Mouse (Mus musculus) neural tube, embryonic 15.5 days (tissue): ENCODE data around the gene Ube2g2. TPM values are rescaled to one million over a fixed set of nuclear protein-coding genes. Genes with fewer than 3 reads are reported as not detected.

ENCODE experiments used
- ATAC-seq: fragments of 200-750 bp; cut with Nextera tagmentation; 2 replicates; pipeline ENCODE4 v1.8.0; 2017; ENCODE audit warnings: mild to moderate bottlenecking, moderate TSS enrichment, moderate library complexity; ENCODE audit not compliant: low FRiP score
- H3K27ac ChIP-seq: fragments of 300-500 bp; sonication (generic); replicated peaks from 2 replicates; pipeline ENCODE4 v1.5.1; 2015; ENCODE audit warnings: mild to moderate bottlenecking, inconsistent platforms
- H3K27me3 ChIP-seq: fragments of 300-500 bp; sonication (generic); replicated peaks from 2 replicates; pipeline ENCODE4 v1.6.1; 2015; ENCODE audit warnings: inconsistent platforms
- H3K36me3 ChIP-seq: fragments of 300-500 bp; sonication (generic); 2 replicates; pipeline ENCODE4 v1.6.1; 2015; ENCODE audit warnings: inconsistent platforms
- H3K4me1 ChIP-seq: fragments of 300-500 bp; sonication (generic); 2 replicates; pipeline ENCODE4 v1.6.1; 2015; ENCODE audit warnings: inconsistent platforms
- H3K4me2 ChIP-seq: fragments of 300-500 bp; sonication (generic); 2 replicates; pipeline ENCODE4 v1.6.1; 2015; ENCODE audit warnings: inconsistent platforms, mild to moderate bottlenecking, moderate library complexity
- H3K4me3 ChIP-seq: fragments of 300-500 bp; sonication (generic); replicated peaks from 2 replicates; pipeline ENCODE4 v1.5.1; 2015; ENCODE audit warnings: mild to moderate bottlenecking, inconsistent platforms
- H3K9ac ChIP-seq: fragments of 300-500 bp; sonication (generic); replicated peaks from 2 replicates; pipeline ENCODE4 v1.6.1; 2015; ENCODE audit warnings: mild to moderate bottlenecking, inconsistent platforms
- H3K9me3 ChIP-seq: fragments of 300-500 bp; sonication (generic); replicated peaks from 2 replicates; pipeline ENCODE4 v1.6.1; 2016; ENCODE audit warnings: inconsistent platforms
- WGBS: fragments of 180-500 bp; shearing (Covaris S2); methylation state at CpG from one replicate; pipeline ENCODE4 v1.1.7; 2015; ENCODE audit warnings: mixed read lengths; 5-methylcytosine and 5-hydroxymethylcytosine counted together
- polyA plus RNA-seq: library from polyadenylated mRNA; unstranded; fragments of >200 nt; fragmentation: Nextera tagmentation; extraction: Ambion mirVana; gene quantifications from 2 replicates; pipeline ENCODE4 v1.2.1, GENCODE M21; 2015

Gene Ube2g2
- polyA plus RNA-seq, 1 experiment from 2014 or later, result 77.1 TPM

- Histone ChIP-seq H3K4me2 (no peak overlapping the region), H3K27me3 (no peaks in the 10 kb centered on the region), H3K4me3 (no peak overlapping the region), H3K36me3 (peaks cover 38% of the 10 kb centered on the region), H3K9me3 (no peaks in the 10 kb centered on the region), H3K4me1 (peaks cover 10% of the 10 kb centered on the region), H3K27ac (no peak overlapping the region), H3K9ac (no peak overlapping the region)
- WGBS, result 88% methylated on average over 8 of the region's 8 CpGs
- ATAC-seq, result no peak
These were observed 25.8 kb downstream of the Ube2g2 start for GRCm38 (mm10) chr10:77647901-77648300.

- Histone ChIP-seq H3K4me3 (no peak overlapping the region), H3K4me1 (peaks cover 10% of the 10 kb centered on the region), H3K9ac (no peak overlapping the region), H3K9me3 (no peaks in the 10 kb centered on the region), H3K27ac (no peak overlapping the region), H3K27me3 (no peaks in the 10 kb centered on the region), H3K4me2 (no peak overlapping the region), H3K36me3 (no peaks in the 10 kb centered on the region)
- no peak for ATAC-seq
- 84% methylated on average over 9 of the region's 9 CpGs for WGBS
These were observed 30.0 kb downstream of the Ube2g2 start for GRCm38 (mm10) chr10:77652046-77652445.

GRCm38 (mm10) chr10:77658286-77658994 lies 36.4 kb downstream of the Ube2g2 start:
- no peak for ATAC-seq
- Histone ChIP-seq H3K27ac (no peak overlapping the region), H3K4me3 (no peak overlapping the region), H3K9me3 (no peaks in the 10 kb centered on the region), H3K27me3 (no peaks in the 10 kb centered on the region), H3K4me2 (no peak overlapping the region), H3K9ac (no peak overlapping the region), H3K4me1 (peaks cover 6% of the 10 kb centered on the region), H3K36me3 (no peaks in the 10 kb centered on the region)
- 45% methylated on average over 15 of the region's 15 CpGs for WGBS

DNA sequence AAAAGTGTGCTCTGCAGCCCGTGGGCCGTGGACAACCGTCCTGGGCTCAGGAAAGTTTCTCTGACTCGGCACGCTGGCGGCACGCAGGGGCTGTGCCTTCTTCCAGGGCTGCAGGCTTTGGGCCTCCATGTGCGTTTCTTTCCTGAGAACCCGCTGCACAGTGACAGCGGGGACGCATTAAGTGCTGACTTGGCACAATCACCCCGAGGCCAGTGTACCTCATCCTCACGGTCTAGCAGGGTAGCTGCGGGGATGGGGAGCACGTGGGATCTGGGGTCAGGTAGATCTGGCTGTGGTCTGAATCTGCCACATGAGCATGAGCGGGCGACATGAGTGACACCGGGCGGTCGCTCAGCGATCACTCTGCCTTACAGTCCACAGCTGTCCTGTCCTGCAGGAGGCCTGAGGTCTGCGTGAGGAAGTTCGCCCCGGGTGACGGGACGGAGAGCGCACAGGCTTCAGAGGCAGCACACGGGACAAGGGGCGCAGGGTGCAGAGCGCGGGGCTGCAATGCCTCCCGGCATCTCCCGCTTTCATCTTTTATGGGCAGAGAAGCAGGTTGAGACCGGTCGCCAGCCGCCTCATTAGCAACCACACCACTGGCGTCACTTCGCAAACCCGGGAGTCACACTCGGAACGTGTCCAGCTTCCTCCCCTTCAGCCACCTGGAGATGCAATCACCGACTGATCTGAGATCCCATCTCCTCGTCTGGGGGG lies 42.0 kb downstream of the Ube2g2 start:
- Histone ChIP-seq H3K4me3 (no peak overlapping the region), H3K9ac (no peak overlapping the region), H3K27me3 (peaks cover 4% of the 10 kb centered on the region; the same call in 1 of the 2 replicates), H3K4me1 (no peaks in the 10 kb centered on the region; the same call in 1 of the 2 replicates), H3K4me2 (peak overlapping the region; percentile 40), H3K36me3 (no peaks in the 10 kb centered on the region), H3K27ac (no peak overlapping the region), H3K9me3 (no peaks in the 10 kb centered on the region)
- WGBS, result 35% methylated on average over 43 of the region's 43 CpGs
- ATAC-seq, result no peak

DNA sequence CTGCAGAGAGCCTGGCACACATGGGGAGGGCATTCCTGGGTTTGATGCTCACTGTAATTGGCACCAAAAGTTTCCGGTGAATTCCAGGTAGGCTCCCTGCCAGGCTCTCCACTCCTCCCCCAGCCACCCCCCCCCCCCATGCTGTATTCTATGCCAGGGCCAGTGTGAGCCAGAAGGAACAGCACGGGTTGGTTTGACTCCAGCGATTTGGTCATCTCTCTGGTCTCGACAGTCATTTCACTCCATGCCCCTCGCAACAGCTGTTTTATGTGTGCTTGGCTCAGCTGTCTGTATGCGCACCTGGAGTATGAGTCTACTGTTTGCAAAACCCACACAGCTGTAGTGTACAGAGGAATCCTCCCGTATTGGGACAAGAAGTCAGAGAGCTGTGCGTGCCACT lies 44.3 kb downstream of the Ube2g2 start:
- no peak overlapping the region for H3K4me3 ChIP-seq
- no peak for ATAC-seq
- no peak overlapping the region for H3K4me2 ChIP-seq
- H3K9ac ChIP-seq, result no peak overlapping the region
- H3K27me3 ChIP-seq, result peaks cover 4% of the 10 kb centered on the region; the same call in 1 of the 2 replicates
- H3K36me3 ChIP-seq, result no peaks in the 10 kb centered on the region
- 68% methylated on average over 8 of the region's 8 CpGs for WGBS
- H3K9me3 ChIP-seq, result no peaks in the 10 kb centered on the region
- no peak overlapping the region for H3K27ac ChIP-seq
- H3K4me1 ChIP-seq, result no peaks in the 10 kb centered on the region; the same call in 1 of the 2 replicates

DNA sequence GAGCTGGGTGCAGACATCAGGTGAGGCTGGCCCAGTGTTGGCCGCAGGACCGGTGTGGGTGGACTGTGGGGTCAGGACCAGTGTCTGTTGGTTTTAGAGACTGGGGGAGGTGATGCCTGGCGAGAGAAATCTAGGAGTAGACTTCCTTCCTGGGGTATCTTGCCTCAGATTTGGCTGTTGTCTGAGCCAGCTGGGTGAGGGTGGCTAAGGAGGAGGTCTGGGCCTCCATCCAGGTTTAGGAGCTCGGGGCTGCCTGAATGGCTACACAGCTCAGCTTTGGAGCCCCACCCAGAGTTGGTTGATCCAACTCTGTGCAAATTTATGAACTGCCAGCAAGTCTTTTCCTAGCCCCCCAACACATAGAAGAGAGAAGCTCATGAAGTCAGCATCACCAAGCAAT lies 45.3 kb downstream of the Ube2g2 start:
- no peak overlapping the region for H3K4me2 ChIP-seq
- H3K4me3 ChIP-seq, result no peak overlapping the region
- WGBS, result 83% methylated on average over 4 of the region's 4 CpGs
- H3K27ac ChIP-seq, result no peak overlapping the region
- H3K27me3 ChIP-seq, result peaks cover 4% of the 10 kb centered on the region; the same call in 1 of the 2 replicates
- no peaks in the 10 kb centered on the region for H3K36me3 ChIP-seq
- H3K9ac ChIP-seq, result no peak overlapping the region
- H3K9me3 ChIP-seq, result no peaks in the 10 kb centered on the region
- no peaks in the 10 kb centered on the region; the same call in 1 of the 2 replicates for H3K4me1 ChIP-seq
- ATAC-seq, result no peak

DNA sequence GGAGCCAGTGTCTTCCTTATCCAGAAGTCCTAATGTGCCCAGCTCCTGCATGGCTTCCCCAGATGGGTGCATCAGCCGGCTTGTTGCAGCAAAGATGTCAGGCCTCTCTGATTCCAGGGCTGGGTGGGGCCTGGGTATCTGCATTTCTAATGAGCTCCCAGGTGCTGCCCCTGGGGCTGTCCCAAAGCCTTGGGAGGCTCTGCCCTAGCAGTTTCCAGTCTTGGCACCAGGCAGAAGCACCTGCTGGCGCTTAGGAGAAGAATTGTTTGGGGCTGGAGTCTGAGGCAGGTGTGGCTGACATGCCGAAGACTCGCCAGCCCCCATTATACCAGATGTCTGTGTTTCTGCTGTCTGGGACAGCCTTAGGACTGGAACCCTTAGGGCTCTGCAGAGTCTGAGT lies 48.6 kb downstream of the Ube2g2 start:
- no peaks in the 10 kb centered on the region for H3K36me3 ChIP-seq
- H3K4me1 ChIP-seq, result no peaks in the 10 kb centered on the region
- no peak overlapping the region for H3K4me2 ChIP-seq
- H3K4me3 ChIP-seq, result no peak overlapping the region
- no peak overlapping the region for H3K9ac ChIP-seq
- ATAC-seq, result no peak
- no peaks in the 10 kb centered on the region for H3K9me3 ChIP-seq
- H3K27ac ChIP-seq, result no peak overlapping the region
- H3K27me3 ChIP-seq, result peaks cover 2% of the 10 kb centered on the region; the same call in 1 of the 2 replicates
- 87% methylated on average over 4 of the region's 4 CpGs for WGBS

- Histone ChIP-seq H3K4me3 (no peak overlapping the region), H3K27me3 (peaks cover 10% of the 10 kb centered on the region), H3K27ac (no peak overlapping the region), H3K4me1 (no peaks in the 10 kb centered on the region), H3K9ac (no peak overlapping the region), H3K9me3 (no peaks in the 10 kb centered on the region), H3K4me2 (no peak overlapping the region), H3K36me3 (no peaks in the 10 kb centered on the region)
- 73% methylated on average over 4 of the region's 4 CpGs for WGBS
- no peak for ATAC-seq
These were observed 49.4 kb downstream of the Ube2g2 start for GRCm38 (mm10) chr10:77671519-77671918.

DNA sequence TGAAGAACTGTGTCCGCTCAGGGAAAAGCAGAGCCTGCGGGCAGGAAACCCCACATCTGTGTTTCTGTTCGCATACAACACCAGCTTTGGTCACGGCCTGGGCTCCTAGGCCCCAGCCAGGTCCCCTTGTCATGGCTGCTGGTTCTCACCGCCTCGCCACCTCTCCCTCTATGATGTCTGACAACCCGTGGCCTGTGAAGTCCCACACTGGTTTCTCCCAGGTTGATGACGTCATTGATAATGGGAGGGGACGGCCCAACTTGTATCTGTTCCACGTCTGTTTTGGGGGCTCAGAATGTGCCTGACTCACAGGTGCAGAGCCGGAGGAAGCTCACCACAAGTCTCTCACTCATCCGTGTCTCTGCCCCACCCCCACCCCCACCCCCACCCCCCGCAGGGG lies 51.7 kb downstream of the Ube2g2 start:
- H3K36me3 ChIP-seq, result no peaks in the 10 kb centered on the region
- ATAC-seq, result no peak
- H3K4me3 ChIP-seq, result no peak overlapping the region
- H3K9ac ChIP-seq, result no peak overlapping the region
- H3K4me1 ChIP-seq, result peaks cover 15% of the 10 kb centered on the region
- H3K27me3 ChIP-seq, result peaks cover 32% of the 10 kb centered on the region
- no peaks in the 10 kb centered on the region for H3K9me3 ChIP-seq
- 68% methylated on average over 13 of the region's 13 CpGs for WGBS
- H3K4me2 ChIP-seq, result no peak overlapping the region
- H3K27ac ChIP-seq, result no peak overlapping the region

GRCm38 (mm10) chr10:77677562-77677961 lies 55.5 kb downstream of the Ube2g2 start:
- under 1% methylated on average over 35 of the region's 35 CpGs for WGBS
- H3K4me2 ChIP-seq, result peak overlapping the region; percentile 65
- H3K9ac ChIP-seq, result 0 out of 2 replicates have a peak overlapping the region, but pooled peaks have one; percentile 1
- peaks cover 41% of the 10 kb centered on the region for H3K27me3 ChIP-seq
- H3K36me3 ChIP-seq, result no peaks in the 10 kb centered on the region
- no peak overlapping the region for H3K27ac ChIP-seq
- no peak for ATAC-seq
- peaks cover 15% of the 10 kb centered on the region for H3K4me1 ChIP-seq
- peak overlapping the region; percentile 31 for H3K4me3 ChIP-seq
- H3K9me3 ChIP-seq, result no peaks in the 10 kb centered on the region

- Histone ChIP-seq H3K27ac (no peak overlapping the region), H3K4me2 (no peak overlapping the region), H3K9me3 (no peaks in the 10 kb centered on the region), H3K4me3 (no peak overlapping the region), H3K9ac (no peak overlapping the region), H3K4me1 (peaks cover 24% of the 10 kb centered on the region), H3K27me3 (peaks cover 42% of the 10 kb centered on the region), H3K36me3 (no peaks in the 10 kb centered on the region)
- 81% methylated on average over 7 of the region's 7 CpGs for WGBS
- no peak for ATAC-seq
These were observed 60.9 kb downstream of the Ube2g2 start for GRCm38 (mm10) chr10:77682994-77683393.

- H3K9ac ChIP-seq, result no peak overlapping the region
- peaks cover 19% of the 10 kb centered on the region for H3K4me1 ChIP-seq
- H3K27ac ChIP-seq, result no peak overlapping the region
- WGBS, result 48% methylated on average over 8 of the region's 8 CpGs
- no peak overlapping the region for H3K4me2 ChIP-seq
- ATAC-seq, result no peak
- H3K27me3 ChIP-seq, result peaks cover 36% of the 10 kb centered on the region
- H3K4me3 ChIP-seq, result no peak overlapping the region
- H3K9me3 ChIP-seq, result no peaks in the 10 kb centered on the region
- no peaks in the 10 kb centered on the region for H3K36me3 ChIP-seq
These were observed 62.1 kb downstream of the Ube2g2 start for GRCm38 (mm10) chr10:77684181-77684580.
